Mouse (Mus musculus) E14TG2a.4 (cell line): ENCODE measurements around the gene Uqcrq.

Experiments used
- H3K27me3 ChIP-seq: 2 replicates; pipeline ENCODE4 v1.6.1; 2014; ENCODE audit warnings: low read length, control low read depth; ENCODE audit not compliant: insufficient read depth
- H3K36me3 ChIP-seq: 2 replicates; pipeline ENCODE4 v1.6.1; 2014; ENCODE audit warnings: low read length, control low read depth; ENCODE audit not compliant: insufficient read depth
- H3K4me1 ChIP-seq: replicated peaks from 2 replicates; pipeline ENCODE4 v1.6.1; 2014; ENCODE audit warnings: low read depth, low read length, control low read depth
- H3K4me3 ChIP-seq: replicated peaks from 2 replicates; pipeline ENCODE4 v1.5.1; 2014; ENCODE audit warnings: mild to moderate bottlenecking, low read length
- H3K9me3 ChIP-seq: 2 replicates; pipeline ENCODE4 v1.6.1; 2014; ENCODE audit warnings: low read length, control low read depth
- CTCF ChIP-seq: conservative IDR thresholded peaks from 2 replicates; pipeline ENCODE4 v1.5.1; 2014; ENCODE audit warnings: low read length
- NANOG ChIP-seq: IDR thresholded peaks from 2 replicates; pipeline ENCODE4 v1.6.1; 2014; ENCODE audit warnings: borderline replicate concordance, low read length, mixed read lengths
- POU5F1 ChIP-seq: IDR thresholded peaks from 2 replicates; pipeline ENCODE4 v1.6.1; 2014; ENCODE audit warnings: low read length, borderline replicate concordance

Gene Uqcrq

DNA sequence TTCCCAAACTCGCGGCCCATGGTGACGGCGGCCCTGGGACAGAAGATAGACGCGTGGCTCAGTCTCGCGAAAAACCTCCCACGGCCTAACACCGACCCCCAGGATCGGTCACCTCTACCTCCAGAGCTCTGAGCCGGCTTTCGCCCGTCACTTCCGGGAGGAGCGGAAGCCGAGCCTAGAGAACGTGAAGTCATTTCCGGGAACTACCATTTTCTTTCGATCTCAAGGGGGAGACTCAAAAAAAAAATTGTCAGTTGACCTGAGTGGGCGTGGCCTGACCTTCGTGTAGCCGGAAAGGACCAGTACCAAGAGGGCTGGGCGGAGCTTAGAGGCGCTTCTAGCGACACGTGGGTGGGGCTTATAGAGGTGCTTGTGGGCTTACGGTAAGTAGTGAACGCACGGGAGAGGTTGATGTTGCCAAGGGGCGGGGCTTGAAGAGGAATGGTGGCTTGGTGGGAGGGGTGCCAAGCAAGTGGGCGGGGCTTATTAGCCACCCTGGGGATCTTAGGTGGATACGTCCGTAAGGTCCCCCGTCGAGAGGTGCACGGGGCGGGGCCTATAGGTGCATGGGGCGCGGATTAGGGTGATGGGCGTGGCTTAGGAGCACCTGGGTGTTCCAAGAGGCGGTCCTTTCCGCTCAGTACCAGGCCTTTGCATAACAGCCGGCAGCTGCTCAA is at the start of gene Uqcrq, which contains the start of gene Gdf9:
Uqcrq (minus strand) TSS at position 162 of the 677 bp plus-strand sequence.
Gdf9 (plus strand) TSS at position 354 of the 677 bp plus-strand sequence.
- Histone ChIP-seq H3K27me3 (no peaks in the 10 kb centered on the region), H3K4me3 (peak within 1 kb of the TSS; percentile 99), H3K9me3 (no peaks in the 10 kb centered on the region), H3K36me3 (peaks cover 36% of the 10 kb centered on the region), H3K4me1 (peaks cover 56% of the 10 kb centered on the region)
- no peak for TF ChIP-seq POU5F1
- no peak for TF ChIP-seq NANOG
- no peak for TF ChIP-seq CTCF

DNA sequence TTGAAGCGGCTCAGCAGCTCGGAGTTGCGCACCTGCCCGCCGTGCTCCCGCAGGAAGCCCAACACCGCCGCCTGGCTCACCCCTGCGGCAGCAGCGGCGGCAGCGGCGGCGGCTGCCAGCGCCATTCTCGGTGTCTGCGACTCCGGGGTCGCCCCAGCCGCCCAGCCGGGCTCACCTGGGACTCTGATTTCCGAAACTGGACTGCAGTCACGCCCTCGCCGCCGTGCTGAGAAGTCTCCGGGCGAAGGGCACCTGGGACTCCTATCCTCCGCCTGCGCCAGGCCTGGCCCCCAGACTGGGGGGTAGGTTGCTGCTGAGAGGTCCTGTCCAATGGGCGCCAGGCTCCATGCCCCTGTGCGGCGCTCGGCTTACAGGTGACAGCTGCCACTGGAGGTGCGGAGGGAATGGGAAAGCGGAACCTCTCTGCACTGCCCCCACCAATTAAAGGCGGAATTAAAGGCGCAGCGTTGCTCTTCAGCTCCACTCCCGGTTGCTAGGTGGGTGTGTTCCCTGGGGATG is 49.2 kb upstream of the Uqcrq start, which contains the start of the genes Gm9945 and Sowaha:
Gm9945 (plus strand) TSS at position 384 of the 519 bp plus-strand sequence.
Sowaha (minus strand) TSS at position 492 of the 519 bp plus-strand sequence.
- Histone ChIP-seq H3K36me3 (no peaks in the 10 kb centered on the region), H3K4me3 (peak within 1 kb of the TSS; percentile 80), H3K4me1 (peaks cover 7% of the 10 kb centered on the region; the same call in 1 of the 2 replicates), H3K27me3 (peaks cover 80% of the 10 kb centered on the region), H3K9me3 (no peaks in the 10 kb centered on the region)
- TF ChIP-seq NANOG (no peak), POU5F1 (no peak), CTCF (no peak)

DNA sequence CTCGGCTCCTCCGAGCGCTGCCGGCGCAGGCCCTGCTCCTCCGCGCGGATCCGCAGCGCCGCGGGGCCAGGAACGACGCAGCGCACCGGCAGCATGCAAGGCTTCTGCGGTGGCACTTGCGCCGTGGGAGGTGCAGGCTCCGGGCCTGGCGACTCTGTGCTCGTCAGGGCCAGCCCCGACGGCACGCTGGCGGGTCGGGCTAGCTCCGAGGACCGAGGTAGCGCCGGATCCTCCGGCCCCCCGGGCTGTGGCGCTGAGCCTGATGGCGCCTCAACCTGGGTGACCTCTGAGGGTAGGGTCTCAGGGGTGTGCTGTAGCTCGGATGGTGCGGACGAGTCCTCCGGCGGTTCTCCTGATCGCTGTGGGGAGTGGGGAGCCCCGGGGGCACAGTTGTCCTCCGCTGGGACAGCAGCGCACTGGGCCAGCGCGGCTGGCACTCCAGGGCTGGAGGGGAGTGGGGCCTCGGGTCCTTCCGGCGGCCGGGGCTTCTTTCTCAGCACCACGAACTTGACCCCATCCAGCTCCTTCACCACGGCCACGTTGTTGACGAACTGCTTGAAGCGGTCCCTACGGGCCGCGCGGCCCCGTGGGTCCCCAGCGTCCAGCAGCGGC is 48.6 kb upstream of the Uqcrq start:
- Histone ChIP-seq H3K36me3 (no peaks in the 10 kb centered on the region), H3K27me3 (peaks cover 85% of the 10 kb centered on the region), H3K9me3 (no peaks in the 10 kb centered on the region), H3K4me3 (peak overlapping the region; percentile 80), H3K4me1 (peaks cover 7% of the 10 kb centered on the region; the same call in 1 of the 2 replicates)
- TF ChIP-seq CTCF (no peak), NANOG (no peak), POU5F1 (no peak)

DNA sequence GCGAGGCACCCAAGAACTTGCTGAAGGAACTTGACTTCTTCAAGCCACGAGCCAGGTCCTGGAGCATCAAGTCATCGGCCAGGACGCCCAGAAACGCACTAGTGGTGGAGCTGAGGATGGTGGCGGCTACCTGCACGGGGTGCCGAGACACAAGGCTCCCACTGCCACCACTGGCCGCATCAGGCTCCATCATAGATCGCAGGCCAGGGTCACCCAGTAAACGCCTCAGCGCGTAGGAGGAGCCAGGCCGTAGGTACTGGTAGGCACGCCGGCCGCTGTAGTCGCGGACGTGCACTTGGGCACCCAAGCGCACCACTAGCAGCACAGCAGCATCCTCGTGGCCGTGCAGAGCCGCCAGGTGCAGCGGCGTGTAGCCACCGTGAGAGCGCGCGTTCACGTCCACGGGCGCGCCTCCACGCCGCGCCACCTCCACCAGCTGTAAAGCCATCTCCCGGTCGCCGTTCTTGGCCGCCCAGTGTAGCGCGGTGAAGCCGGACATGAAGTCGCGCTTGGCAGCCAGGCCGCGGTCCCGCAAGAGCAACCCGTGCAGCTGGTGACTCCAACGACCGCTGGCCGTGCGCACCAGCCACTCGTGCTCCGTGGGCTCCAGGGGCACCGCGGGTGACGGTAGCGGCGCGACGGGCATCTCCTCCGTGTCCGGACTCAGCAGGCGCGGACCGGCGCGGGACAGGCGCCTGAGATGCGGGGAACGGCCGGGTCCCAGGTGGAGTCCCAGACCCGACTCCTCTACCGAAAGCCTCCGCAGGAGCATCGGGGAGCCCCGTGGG is 47.9 kb upstream of the Uqcrq start:
- Histone ChIP-seq H3K4me1 (peaks cover 7% of the 10 kb centered on the region; the same call in 1 of the 2 replicates), H3K36me3 (no peaks in the 10 kb centered on the region), H3K4me3 (peak overlapping the region; percentile 80), H3K9me3 (no peaks in the 10 kb centered on the region), H3K27me3 (peaks cover 90% of the 10 kb centered on the region)
- TF ChIP-seq POU5F1 = no peak
- no peak for TF ChIP-seq NANOG
- TF ChIP-seq CTCF = no peak

DNA sequence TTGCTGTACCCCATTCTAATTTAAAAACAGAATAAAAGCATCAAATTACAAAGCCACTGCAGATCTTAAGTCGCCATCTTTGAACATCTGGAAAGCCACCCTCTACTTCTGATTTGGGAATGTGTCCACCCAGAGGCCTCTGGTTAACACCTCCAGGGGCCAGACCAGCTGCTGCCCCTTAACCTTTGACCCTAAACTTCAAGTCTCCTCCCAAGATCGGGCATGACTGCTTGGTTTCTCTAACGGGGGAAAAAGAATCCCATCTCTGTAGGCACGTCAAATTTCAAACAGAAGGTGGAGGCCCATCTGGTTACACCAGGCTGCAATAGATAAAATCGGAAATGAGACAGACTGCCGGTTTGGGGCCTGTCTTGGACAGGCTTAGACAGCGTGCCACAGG is 47.2 kb upstream of the Uqcrq start:
- Histone ChIP-seq H3K4me3 (peak overlapping the region; percentile 80; the same call in 1 of the 2 replicates), H3K4me1 (peaks cover 7% of the 10 kb centered on the region; the same call in 1 of the 2 replicates), H3K27me3 (peaks cover 90% of the 10 kb centered on the region), H3K36me3 (no peaks in the 10 kb centered on the region), H3K9me3 (no peaks in the 10 kb centered on the region)
- TF ChIP-seq CTCF = no peak
- no peak for TF ChIP-seq POU5F1
- no peak for TF ChIP-seq NANOG

DNA sequence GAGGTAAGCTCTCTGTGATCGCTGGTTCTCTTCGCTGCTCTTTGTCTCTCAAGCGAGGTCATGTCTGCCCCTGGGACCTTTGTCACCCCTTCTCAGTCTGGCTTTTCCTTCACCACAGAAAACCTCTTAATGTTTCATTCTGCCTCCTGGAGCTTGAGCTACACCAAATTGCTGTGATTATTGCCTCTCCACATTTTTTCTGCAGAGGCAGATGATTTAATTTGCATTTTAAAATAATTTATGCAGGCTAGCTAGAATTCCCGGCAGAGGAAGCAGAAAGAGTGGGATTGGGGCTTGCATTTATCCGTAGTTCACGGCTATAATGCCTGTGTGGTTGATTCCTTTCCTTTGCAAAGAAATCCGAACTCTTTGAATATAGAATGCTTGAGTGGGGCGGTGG is 45.0 kb upstream of the Uqcrq start:
- TF ChIP-seq CTCF (no peak), NANOG (no peak), POU5F1 (no peak)
- Histone ChIP-seq H3K27me3 (peaks cover 92% of the 10 kb centered on the region), H3K9me3 (no peaks in the 10 kb centered on the region), H3K36me3 (no peaks in the 10 kb centered on the region), H3K4me3 (no peak overlapping the region), H3K4me1 (peaks cover 8% of the 10 kb centered on the region; the same call in 1 of the 2 replicates)

DNA sequence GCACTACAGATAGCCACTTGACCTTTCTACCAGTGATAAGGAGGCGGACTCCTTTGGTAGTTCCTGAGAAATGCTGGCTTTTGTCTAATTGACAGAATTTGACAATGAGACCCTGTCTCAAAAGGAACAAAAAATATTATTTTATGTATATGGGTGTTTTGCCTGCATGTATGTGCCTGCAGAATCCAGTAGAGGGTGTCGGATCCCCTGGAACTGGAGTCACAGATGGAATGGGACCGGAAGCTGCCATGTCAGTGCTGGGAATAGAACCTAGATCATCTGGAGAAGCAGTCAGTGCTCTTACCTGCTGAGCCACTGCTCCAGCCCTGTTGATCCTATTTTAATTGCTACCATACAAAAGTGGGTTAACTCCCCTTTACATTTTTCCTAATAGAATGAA is 42.1 kb upstream of the Uqcrq start:
- Histone ChIP-seq H3K4me3 (no peak overlapping the region), H3K9me3 (no peaks in the 10 kb centered on the region), H3K4me1 (peaks cover 8% of the 10 kb centered on the region), H3K36me3 (no peaks in the 10 kb centered on the region), H3K27me3 (peaks cover 92% of the 10 kb centered on the region)
- no peak for TF ChIP-seq NANOG
- TF ChIP-seq CTCF = peak; percentile 10; the same call in 1 of the 2 replicates
